Mouse (Mus musculus): ENCODE results near the gene Pigm.

The Pigm gene

DNA sequence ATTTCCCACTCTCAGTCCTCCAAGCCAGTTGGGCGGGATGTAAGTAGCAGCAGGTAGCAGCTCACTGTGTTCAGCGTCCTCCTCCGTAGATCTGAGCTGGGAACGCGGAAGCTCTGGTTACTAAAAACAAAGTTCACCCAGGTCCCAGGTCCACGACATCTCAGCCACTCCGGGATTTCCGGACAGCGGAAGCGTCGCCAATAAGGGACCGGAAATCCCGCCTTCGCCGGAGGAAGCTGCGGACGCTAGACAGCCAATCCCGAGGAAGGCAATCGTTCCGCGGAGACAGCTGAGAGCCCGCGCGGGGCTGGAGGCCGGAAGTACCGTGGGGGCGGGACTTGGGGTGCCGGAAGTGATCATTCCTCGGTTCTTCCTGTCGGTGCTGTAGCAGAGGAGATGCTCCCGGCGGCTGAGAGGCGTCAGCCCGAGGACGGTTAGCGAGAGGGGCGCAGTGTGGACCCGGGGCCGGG, at the start of gene Pigm:
Gene Pigm, plus strand, starts transcription at position 349 of the 470 bp plus-strand sequence.
- DNase-seq (ENCODE audit: low spot score): peak; percentile 99

GRCm38 (mm10) chr1:172326684-172327083, 49.7 kb upstream of the Pigm start:
- no peak for DNase-seq (ENCODE audit: low spot score)

DNA sequence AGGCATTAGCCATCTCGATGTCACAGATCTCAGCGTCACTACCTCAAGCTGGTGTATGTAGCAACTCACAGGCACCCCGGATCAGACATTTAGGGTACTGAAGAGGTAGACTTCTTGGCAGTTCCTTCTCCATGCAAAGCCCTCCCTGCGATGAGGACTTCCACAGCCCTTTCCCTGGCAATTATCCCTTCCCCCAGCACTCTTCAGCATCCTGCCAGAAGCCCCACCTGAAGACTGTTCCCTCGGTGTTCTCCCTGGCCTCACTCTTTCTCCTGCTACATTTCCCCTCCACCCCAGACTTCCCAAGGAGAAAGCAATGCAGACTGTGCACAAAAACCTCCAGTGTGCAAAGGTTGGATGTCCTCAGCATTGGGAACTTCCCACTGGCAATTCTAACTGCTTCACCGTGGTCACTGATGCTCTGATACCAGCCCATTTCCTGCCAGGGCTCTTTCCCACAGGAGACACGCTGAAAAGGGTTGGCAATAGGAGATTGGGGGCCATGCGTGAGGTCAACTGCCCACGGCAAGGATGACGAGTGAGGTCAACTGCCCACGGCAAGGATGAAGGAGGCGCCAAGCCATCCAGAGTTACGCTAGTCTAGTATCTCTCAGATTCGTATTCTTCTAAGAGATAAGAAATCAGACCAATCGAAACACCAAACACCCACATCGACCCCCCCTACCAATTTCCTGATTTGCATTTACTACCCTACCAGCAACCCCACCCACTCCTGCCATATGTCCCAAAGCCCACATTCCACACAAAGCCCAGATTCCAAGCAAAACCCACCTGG, 48.9 kb upstream of the Pigm start:
- no peak for DNase-seq (ENCODE audit: low spot score)

- no peak for DNase-seq (ENCODE audit: low spot score)
These were observed 48.3 kb upstream of the Pigm start for GRCm38 (mm10) chr1:172328041-172328440.

- DNase-seq (ENCODE audit: low spot score): no peak
These were observed 47.9 kb upstream of the Pigm start for GRCm38 (mm10) chr1:172328461-172328860.

DNA sequence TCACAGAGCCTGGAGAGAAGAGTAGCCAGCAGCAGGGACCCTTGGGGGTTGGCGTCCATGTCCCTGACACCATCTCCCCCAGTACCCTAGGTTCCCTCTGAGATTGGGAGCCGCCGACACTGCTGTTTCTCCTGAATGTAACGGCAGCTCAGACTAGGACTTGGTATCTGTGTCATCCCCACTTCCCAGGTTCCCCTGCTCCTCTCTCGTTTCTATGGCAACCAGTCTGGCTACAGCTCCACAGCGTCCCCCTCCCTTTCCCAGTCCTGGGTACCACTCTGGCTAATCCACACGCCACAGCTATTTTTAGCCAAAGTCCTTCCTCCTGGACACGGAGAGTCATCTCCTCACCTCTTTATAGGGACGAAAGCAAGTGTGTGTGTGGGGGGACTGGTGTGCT, 47.2 kb upstream of the Pigm start, which contains the start of gene Kcnj9:
Gene Kcnj9, minus strand, starts transcription at position 188 of the 400 bp plus-strand sequence.
- no peak for DNase-seq (ENCODE audit: low spot score)

DNA sequence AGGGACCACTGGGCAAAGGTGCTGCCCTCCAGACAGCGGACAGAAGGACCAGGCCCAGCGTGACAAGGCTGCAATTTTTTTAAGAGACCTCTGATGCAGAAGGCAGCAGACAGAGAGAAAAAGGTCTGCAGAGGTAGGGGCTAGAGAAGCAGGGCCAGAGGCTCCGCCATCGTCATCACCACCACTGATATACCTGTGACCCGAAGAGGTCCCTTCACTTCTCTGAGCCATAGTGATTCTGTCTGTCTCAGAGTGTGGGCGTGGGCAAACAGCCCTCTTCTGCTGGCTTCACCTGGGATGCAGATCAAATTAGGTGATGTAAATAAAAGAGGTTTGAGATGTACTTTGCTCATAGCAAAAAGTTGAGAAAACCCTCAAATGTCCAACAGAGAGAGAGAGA, 46.7 kb upstream of the Pigm start:
- DNase-seq (ENCODE audit: low spot score): no peak

DNA sequence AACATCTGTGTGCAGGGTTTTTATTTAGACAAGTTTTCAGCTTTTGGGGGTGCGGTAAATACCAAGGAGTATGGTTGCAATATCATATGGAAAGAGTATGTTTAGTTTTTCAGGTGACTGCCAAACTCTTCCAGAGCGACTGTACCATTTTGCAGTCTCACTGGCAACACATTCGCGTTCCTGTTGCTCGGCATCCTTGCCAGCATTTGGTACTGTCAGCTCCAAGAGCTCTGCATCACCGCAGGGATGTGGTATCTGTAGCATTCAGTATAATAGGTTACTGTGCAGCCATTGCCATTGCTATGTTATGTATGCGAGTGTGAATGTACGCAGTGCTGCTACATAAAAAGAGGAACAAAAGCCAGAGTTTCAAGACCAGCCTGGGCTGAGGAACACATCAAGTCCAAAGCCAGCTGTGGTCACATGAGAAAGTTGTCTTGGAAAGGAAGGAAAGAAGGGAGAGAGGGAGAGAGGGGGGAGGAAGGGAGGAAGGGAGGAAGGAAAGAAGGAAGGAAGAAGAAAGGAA, 44.9 kb upstream of the Pigm start:
- no peak for DNase-seq (ENCODE audit: low spot score)

GRCm38 (mm10) chr1:172332925-172333324, 43.4 kb upstream of the Pigm start:
- DNase-seq (ENCODE audit: low spot score): no peak

GRCm38 (mm10) chr1:172333512-172333911, 42.8 kb upstream of the Pigm start:
- DNase-seq (ENCODE audit: low spot score): no peak

GRCm38 (mm10) chr1:172335804-172336203, 40.5 kb upstream of the Pigm start:
- DNase-seq (ENCODE audit: low spot score): no peak

DNA sequence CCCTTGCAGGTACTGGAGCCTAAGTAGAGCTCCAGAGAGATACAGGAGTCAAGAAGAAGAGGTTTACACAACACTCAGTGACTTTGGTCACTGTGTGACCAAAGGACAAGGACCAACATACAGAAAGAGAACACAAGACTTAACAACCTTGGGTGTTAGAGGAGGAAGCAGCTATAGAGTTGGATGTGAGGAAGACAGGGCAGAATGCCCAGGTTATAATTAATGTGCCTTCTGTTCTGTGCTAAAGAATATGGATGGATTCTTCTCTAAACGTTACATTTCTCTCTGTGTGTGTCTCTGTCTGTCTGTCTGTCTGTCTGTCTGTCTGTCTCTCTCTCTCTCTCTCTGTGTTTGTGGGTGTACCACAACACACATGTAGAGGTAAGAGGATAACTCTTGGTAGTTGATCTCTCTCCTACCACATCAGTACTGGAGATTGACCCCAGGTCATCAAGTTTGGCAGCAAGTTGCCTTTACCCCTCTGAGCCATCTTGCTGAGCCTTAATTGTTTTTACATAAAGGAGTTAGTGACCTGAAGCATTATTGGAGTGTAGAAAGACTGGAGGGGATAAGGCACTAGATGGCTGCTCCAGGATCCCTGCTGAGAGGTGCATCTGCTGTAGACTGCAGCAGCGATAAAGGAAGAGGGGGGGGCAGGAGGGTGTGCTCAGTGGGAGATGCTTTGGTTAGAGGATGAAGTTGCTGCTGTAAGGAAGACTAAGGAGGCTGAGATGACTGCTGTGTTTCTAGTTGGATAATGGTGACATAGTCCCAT, 38.7 kb upstream of the Pigm start:
- DNase-seq (ENCODE audit: low spot score): no peak

- DNase-seq (ENCODE audit: low spot score): peak; percentile 70
These were observed 35.5 kb upstream of the Pigm start, which contains the start of gene Kcnj10 for GRCm38 (mm10) chr1:172340729-172341321. Gene Kcnj10 (plus strand): TSS chr1:172341210.

DNA sequence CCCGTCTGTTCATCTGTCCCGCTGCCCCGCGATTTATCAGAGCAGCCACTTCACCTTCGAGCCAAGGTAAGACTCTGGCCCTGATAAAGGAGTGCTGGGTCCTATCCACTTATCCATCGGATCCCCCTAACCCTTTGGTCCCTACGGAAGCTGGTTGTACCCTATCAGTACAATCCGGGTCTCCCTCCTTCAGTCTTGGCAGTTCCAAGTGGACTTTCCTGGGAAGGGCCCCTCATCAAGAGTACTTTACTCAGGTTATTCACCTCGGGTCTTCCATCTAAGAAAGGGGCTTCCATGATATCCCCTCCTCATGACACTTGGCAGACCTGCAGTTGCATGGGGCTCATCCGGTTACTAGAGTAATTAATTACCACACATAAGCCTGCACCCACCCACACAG, 35.0 kb upstream of the Pigm start:
- DNase-seq (ENCODE audit: low spot score): no peak

GRCm38 (mm10) chr1:172342729-172343128, 33.6 kb upstream of the Pigm start:
- no peak for DNase-seq (ENCODE audit: low spot score)

- DNase-seq (ENCODE audit: low spot score): no peak
These were observed 32.4 kb upstream of the Pigm start for GRCm38 (mm10) chr1:172343914-172344313.

GRCm38 (mm10) chr1:172344820-172345219, 31.5 kb upstream of the Pigm start:
- DNase-seq (ENCODE audit: low spot score): no peak

GRCm38 (mm10) chr1:172346707-172347106, 29.6 kb upstream of the Pigm start:
- DNase-seq (ENCODE audit: low spot score): no peak

DNA sequence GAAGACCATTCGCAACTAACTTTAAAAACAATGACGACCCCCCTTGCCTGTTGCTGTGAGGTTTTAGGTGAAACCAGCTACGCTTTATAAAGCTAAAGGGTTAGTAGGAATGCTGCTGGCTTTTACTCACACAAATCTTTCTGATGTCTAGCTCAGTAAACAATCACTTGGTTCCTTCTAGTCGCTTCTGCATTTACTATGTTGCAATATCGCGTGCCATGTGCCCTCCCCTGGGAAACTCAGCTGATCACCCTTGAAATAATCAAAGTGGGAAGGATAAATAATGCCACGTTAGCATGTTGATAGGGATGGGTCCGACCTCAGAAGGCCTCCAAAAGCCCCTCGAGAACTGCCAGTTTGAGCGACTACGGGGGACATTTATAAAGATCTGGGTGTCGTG, 29.0 kb upstream of the Pigm start:
- no peak for DNase-seq (ENCODE audit: low spot score)

GRCm38 (mm10) chr1:172349504-172349903, 26.8 kb upstream of the Pigm start:
- no peak for DNase-seq (ENCODE audit: low spot score)

DNA sequence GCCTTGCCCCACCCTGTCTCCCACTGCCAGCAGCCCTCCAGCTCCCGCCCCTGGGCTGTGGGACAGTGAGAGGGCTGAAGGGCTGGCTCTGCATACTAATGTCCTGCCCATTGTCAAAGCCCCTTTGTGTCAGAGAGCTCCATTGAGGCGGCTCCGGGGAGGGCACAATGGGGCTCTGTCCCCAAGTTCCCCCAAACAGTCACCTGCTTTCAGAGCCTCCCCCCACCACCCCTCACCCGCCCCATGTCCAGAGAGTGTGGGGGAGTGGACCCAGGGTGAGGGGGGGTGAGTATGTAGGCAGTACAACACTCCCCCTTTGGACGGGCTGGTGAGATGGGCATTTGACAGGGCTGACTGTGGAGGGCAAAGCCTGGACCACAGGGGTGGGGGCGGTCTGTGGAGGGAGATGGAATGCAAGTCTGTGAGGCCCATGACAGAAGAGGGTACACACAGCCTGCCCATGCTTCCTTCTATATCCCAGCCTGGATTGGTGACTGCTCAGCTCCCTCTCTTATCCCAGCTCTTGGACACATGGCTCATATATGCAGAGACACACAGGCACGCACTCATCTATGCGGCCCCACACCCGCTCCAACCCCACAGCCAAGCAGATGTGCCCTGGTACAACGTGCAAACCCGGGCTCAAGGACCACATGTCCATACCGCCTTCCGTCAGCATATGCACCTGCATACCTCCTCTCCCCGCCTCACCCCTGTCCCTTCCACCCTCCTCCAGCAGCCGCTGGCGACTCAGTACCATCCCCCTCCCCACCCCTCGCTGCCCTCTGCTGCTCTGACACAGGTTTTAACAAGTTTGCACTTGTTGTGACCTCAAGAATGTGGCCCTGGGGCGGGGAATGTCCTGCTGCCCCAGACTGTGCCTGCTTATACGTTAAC, 26.2 kb upstream of the Pigm start:
- no peak for DNase-seq (ENCODE audit: low spot score)
